Mouse (Mus musculus): ENCODE measurements around the gene Pnma3. TPM values are rescaled to one million over a fixed set of nuclear protein-coding genes. Genes with fewer than 3 reads are reported as not detected.
"Not testable (repeated sequence)": the region's sequence is repeated elsewhere in the genome, so short reads cannot be mapped to it uniquely, and the experiment has no call there.

Pnma3 gene
- polyA plus RNA-seq, 1 experiment from 2014 or later = 0.37 TPM

DNA sequence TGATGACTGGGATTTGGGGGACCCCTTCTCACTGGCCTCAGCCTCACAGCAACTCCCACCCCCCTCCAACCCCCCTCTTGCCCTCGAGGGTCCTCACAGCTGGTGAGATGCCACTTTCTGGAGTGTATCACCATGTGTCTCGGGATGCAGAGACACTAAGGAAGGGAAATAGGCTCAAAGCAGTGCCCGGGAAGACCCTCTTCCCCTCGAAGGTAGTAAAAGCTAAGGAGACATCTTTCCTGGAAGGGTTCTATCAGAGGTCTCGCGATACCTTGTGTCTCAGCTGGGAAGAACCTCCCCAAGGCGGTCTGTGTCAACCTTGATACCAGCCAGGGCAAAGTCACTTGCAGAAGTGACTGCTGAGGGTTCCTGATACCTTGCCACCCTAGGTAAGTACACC lies 52.2 kb downstream of the Pnma3 start, which contains the start of gene Gm14685:
Gene Gm14685, plus strand, starts transcription at position 301 of the 400 bp plus-strand sequence.
- H3K27ac ChIP-seq (replicated peaks); DNase-seq (ENCODE audit: low spot score); H3K36me3 ChIP-seq (replicated peaks); H3K27me3 ChIP-seq (replicated peaks; ENCODE audit: low read depth, poor library complexity, severe bottlenecking); H3K9me3 ChIP-seq; H3K4me1 ChIP-seq; H3K4me3 ChIP-seq: not testable (repeated sequence)
- no CpG with 5 or more reads among the region's 7 CpGs for WGBS

Other genes with a start within 250 kb of the Pnma3 start
- 0.18 and 0.24 TPM in 2 replicates for gene Gabrq, start 239.6 kb upstream of the Pnma3 start, polyA plus RNA-seq (2016; fragmentation: Nextera tagmentation; extraction: Ambion mirVana)
- gene Cetn2, start 146.4 kb upstream of the Pnma3 start, polyA plus RNA-seq (2016; fragmentation: Nextera tagmentation; extraction: Ambion mirVana) = 91.1 and 94.6 TPM in 2 replicates
- gene Nsdhl, start 146.2 kb upstream of the Pnma3 start, polyA plus RNA-seq (2016; fragmentation: Nextera tagmentation; extraction: Ambion mirVana) = 34.0 and 36.4 TPM in 2 replicates
- 3.7 and 5.6 TPM in 2 replicates for gene Zfp185, start 77.4 kb upstream of the Pnma3 start, polyA plus RNA-seq (2016; fragmentation: Nextera tagmentation; extraction: Ambion mirVana)
- gene Pnma5, start 27.7 kb upstream of the Pnma3 start, polyA plus RNA-seq (2016; fragmentation: Nextera tagmentation; extraction: Ambion mirVana) = 0.09 TPM in 1 of 2 replicates, not detected in the other
- 0.64 and 0.65 TPM in 2 replicates for gene Xlr4a, start 17.7 kb downstream of the Pnma3 start, polyA plus RNA-seq (2016; fragmentation: Nextera tagmentation; extraction: Ambion mirVana)
- gene Xlr3a, start 32.3 kb downstream of the Pnma3 start, polyA plus RNA-seq (2016; fragmentation: Nextera tagmentation; extraction: Ambion mirVana) = 2.5 and 3.5 TPM in 2 replicates
- gene Gm14685, start 52.3 kb downstream of the Pnma3 start, polyA plus RNA-seq (2016; fragmentation: Nextera tagmentation; extraction: Ambion mirVana) = 0.09 and 0.16 TPM in 2 replicates
- not detected in 2 replicates for gene Xlr5b, start 84.0 kb downstream of the Pnma3 start, polyA plus RNA-seq (2016; fragmentation: Nextera tagmentation; extraction: Ambion mirVana)
- 0.12 TPM in 1 of 2 replicates, not detected in the other for gene DXBay18, start 84.7 kb downstream of the Pnma3 start, polyA plus RNA-seq (2016; fragmentation: Nextera tagmentation; extraction: Ambion mirVana)
- not detected in 2 replicates for gene Spin2d, start 112.2 kb downstream of the Pnma3 start, polyA plus RNA-seq (2016; fragmentation: Nextera tagmentation; extraction: Ambion mirVana)
- 11.7 and 12.6 TPM in 2 replicates for gene Xlr3b, start 127.4 kb downstream of the Pnma3 start, polyA plus RNA-seq (2016; fragmentation: Nextera tagmentation; extraction: Ambion mirVana)
- 0.65 TPM in 1 of 2 replicates, not detected in the other for gene Xlr4b, start 149.5 kb downstream of the Pnma3 start, polyA plus RNA-seq (2016; fragmentation: Nextera tagmentation; extraction: Ambion mirVana)
- gene F8a, start 163.5 kb downstream of the Pnma3 start, polyA plus RNA-seq (2016; fragmentation: Nextera tagmentation; extraction: Ambion mirVana) = 8.4 and 9.4 TPM in 2 replicates
- 0.15 TPM in 2 replicates for gene Xlr4c, start 178.3 kb downstream of the Pnma3 start, polyA plus RNA-seq (2016; fragmentation: Nextera tagmentation; extraction: Ambion mirVana)
- gene Xlr3c, start 200.6 kb downstream of the Pnma3 start, polyA plus RNA-seq (2016; fragmentation: Nextera tagmentation; extraction: Ambion mirVana) = 0.18 and 0.47 TPM in 2 replicates
- gene Xlr5a, start 228.2 kb downstream of the Pnma3 start, polyA plus RNA-seq (2016; fragmentation: Nextera tagmentation; extraction: Ambion mirVana) = not detected in 2 replicates
- not detected in 2 replicates for gene Xlr5c, start 228.2 kb downstream of the Pnma3 start, polyA plus RNA-seq (2016; fragmentation: Nextera tagmentation; extraction: Ambion mirVana)

Measured in embryonic facial prominence, embryonic 10.5 days (tissue).